Comparison of ENCODE assay signal across 14 mouse cellular contexts in the genomic region with DNA sequence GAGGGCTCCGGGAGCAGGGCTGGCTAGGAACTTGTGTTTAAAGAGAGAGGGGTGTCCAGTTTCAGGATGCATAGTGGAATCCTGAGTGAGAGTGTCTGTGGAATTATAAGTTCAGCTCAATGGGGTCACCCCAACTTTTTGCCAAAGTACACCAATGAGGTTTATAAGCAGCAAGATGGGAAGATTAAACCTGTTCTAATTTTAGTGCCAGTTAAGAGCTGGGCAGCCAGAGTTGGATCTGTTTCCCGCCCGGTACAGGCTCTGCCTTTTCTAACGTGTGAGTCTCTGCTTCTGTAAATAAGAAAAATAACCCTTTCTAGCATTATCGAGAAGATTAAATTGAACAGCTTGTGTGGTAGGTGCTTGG. TPM values are rescaled to one million over a fixed set of nuclear protein-coding genes. Genes with fewer than 3 reads are reported as not detected.
DNase-seq lines count a peak whose midpoint lies in the region; ATAC-seq and TF ChIP-seq lines count a peak whose summit lies in the region.
"Had no signal": no experiment of that assay in that cellular context is flagged by ENCODE, and none has a peak within 500 bp of the region (broad histone marks: within the 10 kb centered on the region; RNA-seq: fewer than 3 reads in every experiment).

No protein-coding gene starts in this region.

- 55% methylated on average over 5 of the region's 5 CpGs for WGBS in forebrain, embryonic 15.5 days
- 82% methylated on average over 5 of the region's 5 CpGs for whole genome bisulfite sequencing in forebrain, embryonic 11.5 days
- 21% methylated on average over 5 of the region's 5 CpGs for WGBS in heart, postnatal 0 days
- 39% methylated on average over 5 of the region's 5 CpGs for WGBS in lung, postnatal 0 days
- WGBS in stomach, embryonic 15.5 days: 42% methylated on average over 5 of the region's 5 CpGs

- no peak for ATAC-seq in forebrain, embryonic 15.5 days (replicated peaks)
- no peak for ATAC-seq in forebrain, embryonic 11.5 days (replicated peaks; ENCODE audit: low FRiP score)
- no peak; the same call in 1 of the 2 replicates for ATAC-seq in heart, postnatal 0 days (ENCODE audit: insufficient read depth, low read depth)
- no peak for ATAC-seq in lung, postnatal 0 days
- ATAC-seq in stomach, embryonic 15.5 days (ENCODE audit: insufficient read depth, low FRiP score, low read depth): no peak

- peaks cover 29% of the 10 kb centered on the region for H3K4me1 ChIP-seq in forebrain, embryonic 15.5 days
- 0 out of 2 replicates have a peak, but pooled peaks cover 2% of the 10 kb centered on the region for H3K4me1 ChIP-seq in forebrain, embryonic 11.5 days (replicated peaks; ENCODE audit: control insufficient read depth, insufficient read depth, low read length)
- peaks cover 45% of the 10 kb centered on the region for H3K4me1 ChIP-seq in heart, postnatal 0 days (ENCODE audit: control insufficient read depth, insufficient read depth)
- H3K4me1 ChIP-seq in lung, postnatal 0 days (ENCODE audit: insufficient read depth, low read depth, low read length): peaks cover 30% of the 10 kb centered on the region; the same call in 1 of the 2 replicates
- H3K4me1 ChIP-seq in stomach, embryonic 15.5 days: peaks cover 27% of the 10 kb centered on the region; the same call in 1 of the 2 replicates

- DNase-seq in forebrain, embryonic 11.5 days (ENCODE audit: low spot score): no peak
- no peak for DNase-seq in heart, postnatal 0 days (ENCODE audit: low spot score)
- DNase-seq in heart, postnatal 10 days: no peak
- DNase-seq in lung, postnatal 0 days (ENCODE audit: low spot score): no peak
- DNase-seq in lung, adult 18-20 months: no peak
- DNase-seq in frontal cortex, postnatal 36 days (ENCODE audit: low spot score in 2 of 2): no peak
- DNase-seq: adrenal gland, adult 8-10 months; cerebellum, adult 9-10 months; layer of hippocampus, adult 9-11 months; right cerebral cortex, postnatal 14 days; thymus, postnatal 25 days had no signal

- H3K9ac ChIP-seq in forebrain, embryonic 15.5 days (replicated peaks): no peak overlapping the region
- no peak overlapping the region for H3K9ac ChIP-seq in forebrain, embryonic 11.5 days (ENCODE audit: low read length)
- no peak overlapping the region; the same call in 1 of the 2 replicates for H3K9ac ChIP-seq in heart, postnatal 0 days (replicated peaks; ENCODE audit: low read depth, low read length)
- no peak overlapping the region for H3K9ac ChIP-seq in lung, postnatal 0 days (replicated peaks; ENCODE audit: low read depth)
- no peak overlapping the region for H3K9ac ChIP-seq in stomach, embryonic 15.5 days
- H3K9ac ChIP-seq: hindbrain, embryonic 13.5 days had no signal

- H3K4me2 ChIP-seq in forebrain, embryonic 15.5 days (replicated peaks): no peak overlapping the region
- H3K4me2 ChIP-seq in forebrain, embryonic 11.5 days (ENCODE audit: low read depth, low read length, severe bottlenecking): no peak overlapping the region
- H3K4me2 ChIP-seq in heart, postnatal 0 days (ENCODE audit: low read depth, low read length): peak overlapping the region; percentile 40
- H3K4me2 ChIP-seq in lung, postnatal 0 days (replicated peaks; ENCODE audit: low read depth, low read length): 0 out of 2 replicates have a peak overlapping the region, but pooled peaks have one; percentile 11
- no peak overlapping the region for H3K4me2 ChIP-seq in stomach, embryonic 15.5 days
- H3K4me2 ChIP-seq: hindbrain, embryonic 13.5 days had no signal

- intact Hi-C loops in heart, postnatal 10 days (cut with DNase I): no loop called here

- peak overlapping the region; percentile 48; the same call in 1 of the 2 replicates for H3K27ac ChIP-seq in forebrain, embryonic 15.5 days (replicated peaks)
- H3K27ac ChIP-seq in forebrain, embryonic 11.5 days (ENCODE audit: low read depth, low read length): no peak overlapping the region
- H3K27ac ChIP-seq in heart, postnatal 0 days (ENCODE audit: low read depth): peak overlapping the region; percentile 70
- peak overlapping the region; percentile 48 for H3K27ac ChIP-seq in lung, postnatal 0 days (ENCODE audit: low read length)
- H3K27ac ChIP-seq in stomach, embryonic 15.5 days: peak overlapping the region; percentile 48; the same call in 1 of the 2 replicates
- H3K27ac ChIP-seq: hindbrain, embryonic 13.5 days had no signal

- no peaks in the 10 kb centered on the region for H3K36me3 ChIP-seq in forebrain, embryonic 15.5 days
- H3K36me3 ChIP-seq in forebrain, embryonic 11.5 days (ENCODE audit: control insufficient read depth, insufficient read depth, low read length): no peaks in the 10 kb centered on the region
- no peaks in the 10 kb centered on the region for H3K36me3 ChIP-seq in heart, postnatal 0 days (replicated peaks; ENCODE audit: control insufficient read depth, insufficient read depth, low read length)
- H3K36me3 ChIP-seq in lung, postnatal 0 days (ENCODE audit: insufficient read depth, low read length): no peaks in the 10 kb centered on the region
- H3K36me3 ChIP-seq in stomach, embryonic 15.5 days: no peaks in the 10 kb centered on the region
- H3K36me3 ChIP-seq: hindbrain, embryonic 13.5 days had no signal

- H3K9me3 ChIP-seq in forebrain, embryonic 15.5 days: no peaks in the 10 kb centered on the region
- H3K9me3 ChIP-seq in forebrain, embryonic 11.5 days (ENCODE audit: control insufficient read depth, low read length): no peaks in the 10 kb centered on the region
- H3K9me3 ChIP-seq in heart, postnatal 0 days (replicated peaks; ENCODE audit: control insufficient read depth, low read length): no peaks in the 10 kb centered on the region
- H3K9me3 ChIP-seq in lung, postnatal 0 days (ENCODE audit: low read length): no peaks in the 10 kb centered on the region
- H3K9me3 ChIP-seq in stomach, embryonic 15.5 days: no peaks in the 10 kb centered on the region
- H3K9me3 ChIP-seq: hindbrain, embryonic 13.5 days had no signal

- no peak for TF ChIP-seq CTCF in heart, postnatal 0 days (IDR thresholded peaks at IDR 0.05; ENCODE audit: low read depth)
- no peak for TF ChIP-seq CTCF in lung, postnatal 0 days (IDR thresholded peaks at IDR 0.05)

- TF ChIP-seq EP300 in heart, postnatal 0 days (IDR thresholded peaks at IDR 0.05; ENCODE audit: low read depth): no peak
- no peak; the same call in 1 of the 2 replicates for TF ChIP-seq EP300 in lung, postnatal 0 days (IDR thresholded peaks at IDR 0.05)

- no peaks in the 10 kb centered on the region for H3K27me3 ChIP-seq in forebrain, embryonic 15.5 days
- H3K27me3 ChIP-seq in forebrain, embryonic 11.5 days (ENCODE audit: control insufficient read depth, insufficient read depth, low read length): no peaks in the 10 kb centered on the region
- no peaks in the 10 kb centered on the region for H3K27me3 ChIP-seq in heart, postnatal 0 days (ENCODE audit: control insufficient read depth, insufficient read depth, low read length)
- no peaks in the 10 kb centered on the region for H3K27me3 ChIP-seq in lung, postnatal 0 days (replicated peaks; ENCODE audit: insufficient read depth, low read length)
- no peaks in the 10 kb centered on the region for H3K27me3 ChIP-seq in stomach, embryonic 15.5 days (replicated peaks)
- H3K27me3 ChIP-seq: hindbrain, embryonic 13.5 days had no signal

- no peak overlapping the region for H3K4me3 ChIP-seq in forebrain, embryonic 15.5 days
- H3K4me3 ChIP-seq in forebrain, embryonic 11.5 days (ENCODE audit: low read depth, low read length): no peak overlapping the region
- H3K4me3 ChIP-seq in heart, postnatal 0 days (ENCODE audit: low read depth, low read length): no peak overlapping the region
- no peak overlapping the region for H3K4me3 ChIP-seq in lung, postnatal 0 days (ENCODE audit: low read depth, low read length)
- no peak overlapping the region for H3K4me3 ChIP-seq in stomach, embryonic 15.5 days (replicated peaks)
- H3K4me3 ChIP-seq: hindbrain, embryonic 13.5 days had no signal

RNA-seq across cellular contexts. Expression of gene Elovl5, which starts 22.4 kb away (rescaled TPM):
- 60.4 and 66.3 TPM in 2 replicates for polyA plus RNA-seq in forebrain, embryonic 15.5 days (2015; fragmentation: Nextera tagmentation; extraction: Ambion mirVana)
- polyA plus RNA-seq in forebrain, embryonic 11.5 days (2014; fragmentation: Nextera tagmentation; extraction: Ambion mirVana): 97.8 and 101 TPM in 2 replicates
- total RNA-seq in heart, postnatal 0 days (2014; rRNA removed; ENCODE audit: low replicate concordance): 53.3 and 80.1 TPM in 2 replicates
- polyA plus RNA-seq in heart, postnatal 0 days (2015; fragmentation: Nextera tagmentation; extraction: Ambion mirVana): 47.1 and 48.4 TPM in 2 replicates
- total RNA-seq in heart, postnatal 10 days (2021): 10 to 100 TPM; 53.9 to 56.7 TPM
- 179 and 213 TPM in 2 replicates for polyA plus RNA-seq in lung, postnatal 0 days (2015; fragmentation: Nextera tagmentation; extraction: Ambion mirVana)
- 63.8 and 67.6 TPM in 2 replicates for polyA plus RNA-seq in stomach, embryonic 15.5 days (2015; fragmentation: Nextera tagmentation; extraction: Ambion mirVana)

Comparison
In these comparisons a context has a peak if more than half of its experiments do, and no peak if none do; other contexts are left out.
1. H3K4me2 ChIP-seq: peak in heart, postnatal 0 days (single experiment) and lung, postnatal 0 days (single experiment); none in forebrain, embryonic 15.5 days (single experiment), forebrain, embryonic 11.5 days (single experiment) and stomach, embryonic 15.5 days (single experiment).